Mouse (Mus musculus) heart, embryonic 13.5 days (tissue): Measurements from ENCODE around the gene Gps1. TPM values are rescaled to one million over a fixed set of nuclear protein-coding genes. Genes with fewer than 3 reads are reported as not detected.
"Not testable (repeated sequence)": the region's sequence is repeated elsewhere in the genome, so short reads cannot be mapped to it uniquely, and the experiment has no call there.

ENCODE experiments used
- ATAC-seq: fragments of 200-750 bp; cut with Nextera tagmentation; 2 replicates; pipeline ENCODE4 v1.8.0; 2017; ENCODE audit warnings: moderate TSS enrichment; ENCODE audit not compliant: insufficient number of reproducible peaks, low FRiP score, low TSS enrichment; ENCODE audit errors: extremely low read depth
- H3K27ac ChIP-seq: fragments of 300-500 bp; sonication (generic); replicated peaks from 2 replicates; pipeline ENCODE4 v1.5.1; 2015; ENCODE audit warnings: moderate library complexity, mild to moderate bottlenecking, inconsistent platforms
- H3K27me3 ChIP-seq: fragments of 300-500 bp; sonication (generic); replicated peaks from 2 replicates; pipeline ENCODE4 v1.6.1; 2015; ENCODE audit warnings: mild to moderate bottlenecking, inconsistent platforms
- H3K36me3 ChIP-seq: fragments of 300-500 bp; sonication (generic); 2 replicates; pipeline ENCODE4 v1.6.1; 2015; ENCODE audit warnings: mild to moderate bottlenecking, inconsistent platforms
- H3K4me1 ChIP-seq: fragments of 300-500 bp; sonication (generic); 2 replicates; pipeline ENCODE4 v1.6.1; 2015; ENCODE audit warnings: inconsistent platforms
- H3K4me2 ChIP-seq: fragments of 300-500 bp; sonication (generic); 2 replicates; pipeline ENCODE4 v1.6.1; 2015; ENCODE audit warnings: inconsistent platforms, mild to moderate bottlenecking, moderate library complexity
- H3K4me3 ChIP-seq: fragments of 300-500 bp; sonication (generic); 2 replicates; pipeline ENCODE4 v1.5.1; 2015; ENCODE audit warnings: moderate library complexity, mild to moderate bottlenecking, inconsistent platforms
- H3K9ac ChIP-seq: fragments of 300-500 bp; sonication (generic); 2 replicates; pipeline ENCODE4 v1.6.1; 2015; ENCODE audit warnings: inconsistent platforms, mild to moderate bottlenecking, moderate library complexity
- H3K9me3 ChIP-seq: fragments of 300-500 bp; sonication (generic); 2 replicates; pipeline ENCODE4 v1.6.1; 2016; ENCODE audit warnings: inconsistent platforms
- WGBS: fragments of 180-500 bp; shearing (Covaris S2); methylation state at CpG from one replicate; pipeline ENCODE4 v1.1.7; 2015; ENCODE audit warnings: mixed read lengths; 5-methylcytosine and 5-hydroxymethylcytosine counted together
- polyA plus RNA-seq: library from polyadenylated mRNA; unstranded; fragments of >200 nt; fragmentation: Nextera tagmentation; extraction: Ambion mirVana; gene quantifications from 2 replicates; pipeline ENCODE4 v1.2.1, GENCODE M21; 2015

Gps1 gene
- 139 and 146 TPM in 2 replicates for polyA plus RNA-seq

- WGBS: under 1% methylated on average over 92 of the region's 107 CpGs
- H3K27me3 ChIP-seq: peaks cover 8% of the 10 kb centered on the region; the same call in 1 of the 2 replicates
- peaks cover 24% of the 10 kb centered on the region for H3K4me1 ChIP-seq
- H3K9ac ChIP-seq: peak within 1 kb of the TSS; percentile 95
- ATAC-seq: peak; percentile 82
- H3K27ac ChIP-seq: peak within 1 kb of the TSS; percentile 75
- H3K9me3 ChIP-seq: no peaks in the 10 kb centered on the region
- peak within 1 kb of the TSS; percentile 99 for H3K4me3 ChIP-seq
- peak within 1 kb of the TSS; percentile 98 for H3K4me2 ChIP-seq
- peaks cover 61% of the 10 kb centered on the region for H3K36me3 ChIP-seq
Observed at GRCm38 (mm10) chr11:120784064-120784791, at the start of gene Gps1, which contains the start of gene Rfng. TSS of gene Gps1 (plus strand) at chr11:120784272. TSS of gene Rfng (minus strand) at chr11:120784207.

- Histone ChIP-seq H3K9ac (no peak overlapping the region), H3K4me2 (no peak overlapping the region), H3K9me3 (no peaks in the 10 kb centered on the region), H3K4me3 (no peak overlapping the region), H3K36me3 (no peaks in the 10 kb centered on the region), H3K27me3 (peaks cover 20% of the 10 kb centered on the region), H3K27ac (no peak overlapping the region), H3K4me1 (peaks cover 10% of the 10 kb centered on the region; the same call in 1 of the 2 replicates)
- no peak for ATAC-seq
- WGBS: 65% methylated on average over 6 of the region's 6 CpGs
Observed at GRCm38 (mm10) chr11:120736424-120736823, 47.6 kb upstream of the Gps1 start.

GRCm38 (mm10) chr11:120740981-120741380, 43.1 kb upstream of the Gps1 start:
- no peak for ATAC-seq
- Histone ChIP-seq H3K4me3 (no peak overlapping the region), H3K4me1 (no peaks in the 10 kb centered on the region), H3K9me3 (no peaks in the 10 kb centered on the region), H3K27ac (no peak overlapping the region), H3K4me2 (no peak overlapping the region), H3K27me3 (peaks cover 17% of the 10 kb centered on the region), H3K36me3 (no peaks in the 10 kb centered on the region), H3K9ac (no peak overlapping the region)
- WGBS: 82% methylated on average over 5 of the region's 5 CpGs

- no peak overlapping the region for H3K27ac ChIP-seq
- H3K4me2 ChIP-seq: no peak overlapping the region
- no peaks in the 10 kb centered on the region for H3K36me3 ChIP-seq
- no peak for ATAC-seq
- peaks cover 10% of the 10 kb centered on the region; the same call in 1 of the 2 replicates for H3K27me3 ChIP-seq
- H3K9ac ChIP-seq: no peak overlapping the region
- 73% methylated on average over 7 of the region's 7 CpGs for WGBS
- H3K4me3 ChIP-seq: no peak overlapping the region
- no peaks in the 10 kb centered on the region for H3K4me1 ChIP-seq
- no peaks in the 10 kb centered on the region for H3K9me3 ChIP-seq
Observed at GRCm38 (mm10) chr11:120744121-120744701, 39.9 kb upstream of the Gps1 start.

- Histone ChIP-seq H3K36me3 (no peaks in the 10 kb centered on the region), H3K4me2 (no peak overlapping the region), H3K9me3 (no peaks in the 10 kb centered on the region), H3K9ac (no peak overlapping the region), H3K4me3 (no peak overlapping the region), H3K27ac (no peak overlapping the region), H3K4me1 (no peaks in the 10 kb centered on the region), H3K27me3 (peaks cover 14% of the 10 kb centered on the region)
- WGBS: 72% methylated on average over 4 of the region's 4 CpGs
- ATAC-seq: no peak
Observed at GRCm38 (mm10) chr11:120747974-120748373, 36.1 kb upstream of the Gps1 start.

- H3K4me3 ChIP-seq: no peak overlapping the region
- H3K27ac ChIP-seq: no peak overlapping the region
- WGBS: 55% methylated on average over 8 of the region's 8 CpGs
- no peaks in the 10 kb centered on the region for H3K4me1 ChIP-seq
- H3K4me2 ChIP-seq: no peak overlapping the region
- H3K36me3 ChIP-seq: no peaks in the 10 kb centered on the region
- no peak for ATAC-seq
- H3K9ac ChIP-seq: no peak overlapping the region
- peaks cover 14% of the 10 kb centered on the region for H3K27me3 ChIP-seq
- no peaks in the 10 kb centered on the region for H3K9me3 ChIP-seq
Observed at GRCm38 (mm10) chr11:120749430-120749829, 34.6 kb upstream of the Gps1 start.

GRCm38 (mm10) chr11:120751606-120752005, 32.5 kb upstream of the Gps1 start:
- no peaks in the 10 kb centered on the region for H3K4me1 ChIP-seq
- ATAC-seq: no peak
- H3K27ac ChIP-seq: no peak overlapping the region
- no peak overlapping the region for H3K4me2 ChIP-seq
- peaks cover 3% of the 10 kb centered on the region; the same call in 1 of the 2 replicates for H3K9me3 ChIP-seq
- 68% methylated on average over 4 of the region's 4 CpGs for WGBS
- no peak overlapping the region for H3K4me3 ChIP-seq
- no peak overlapping the region for H3K9ac ChIP-seq
- H3K27me3 ChIP-seq: peaks cover 11% of the 10 kb centered on the region
- no peaks in the 10 kb centered on the region for H3K36me3 ChIP-seq

- Histone ChIP-seq H3K27me3 (peaks cover 23% of the 10 kb centered on the region), H3K4me3 (no peak overlapping the region), H3K27ac (no peak overlapping the region), H3K4me1 (peaks cover 9% of the 10 kb centered on the region), H3K9me3 (peaks cover 37% of the 10 kb centered on the region), H3K36me3 (no peaks in the 10 kb centered on the region), H3K4me2 (no peak overlapping the region), H3K9ac (no peak overlapping the region)
- ATAC-seq: no peak
- WGBS: 75% methylated on average over 9 of the region's 9 CpGs
Observed at GRCm38 (mm10) chr11:120760236-120760635, 23.8 kb upstream of the Gps1 start.

- H3K4me3 ChIP-seq: peak overlapping the region; percentile 24; the same call in 1 of the 2 replicates
- peaks cover 9% of the 10 kb centered on the region for H3K4me1 ChIP-seq
- peak overlapping the region; percentile 57 for H3K4me2 ChIP-seq
- H3K9me3 ChIP-seq: peaks cover 30% of the 10 kb centered on the region
- 57% methylated on average over 14 of the region's 14 CpGs for WGBS
- no peak overlapping the region for H3K27ac ChIP-seq
- no peaks in the 10 kb centered on the region for H3K36me3 ChIP-seq
- no peak for ATAC-seq
- H3K27me3 ChIP-seq: peaks cover 36% of the 10 kb centered on the region
- H3K9ac ChIP-seq: peak overlapping the region; percentile 45
Observed at GRCm38 (mm10) chr11:120761811-120762671, 22.0 kb upstream of the Gps1 start.

- WGBS: 8% methylated on average over 14 of the region's 14 CpGs
Observed at GRCm38 (mm10) chr11:120762672-120763041, 21.4 kb upstream of the Gps1 start, which contains the start of gene Hmga1b. TSS of gene Hmga1b (plus strand) at chr11:120762794.

More at GRCm38 (mm10) chr11:120762672-120763041, 21.4 kb upstream of the Gps1 start, which contains the start of gene Hmga1b:
- H3K4me1 ChIP-seq, H3K36me3 ChIP-seq, ATAC-seq, H3K27ac ChIP-seq: not testable (repeated sequence)
- peak within 1 kb of the TSS; percentile 45 for H3K9ac ChIP-seq
- H3K4me3 ChIP-seq: peak within 1 kb of the TSS; percentile 24
- peak within 1 kb of the TSS; percentile 57 for H3K4me2 ChIP-seq
- peaks cover 26% of the 10 kb centered on the region for H3K9me3 ChIP-seq
- H3K27me3 ChIP-seq: peaks cover 36% of the 10 kb centered on the region
